Comparison of ENCODE assay signal across 10 mouse cellular contexts in the genomic region with DNA sequence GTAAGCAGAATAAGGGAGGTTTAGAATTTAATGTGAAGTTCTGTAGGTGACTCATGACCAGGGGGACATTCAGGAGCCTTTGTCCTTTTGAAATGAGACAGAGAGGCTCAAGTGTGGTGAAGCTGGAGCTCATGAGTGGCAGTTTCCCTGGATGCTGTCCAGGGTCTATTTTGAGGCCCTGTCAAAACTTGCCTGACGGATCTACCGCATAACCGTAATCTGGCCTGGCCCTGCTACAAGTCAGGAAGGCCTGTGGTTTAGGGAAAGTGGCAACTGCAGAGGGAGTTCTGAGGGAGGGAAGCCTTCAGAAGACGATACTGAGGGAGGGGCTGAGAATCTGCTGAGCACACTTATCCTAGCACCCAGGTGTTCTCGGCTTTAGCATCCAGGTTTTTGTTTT. TPM values are rescaled to one million over a fixed set of nuclear protein-coding genes. Genes with fewer than 3 reads are reported as not detected.
DNase-seq lines count a peak whose midpoint lies in the region; ATAC-seq and TF ChIP-seq lines count a peak whose summit lies in the region.
"Had no signal": no experiment of that assay in that cellular context is flagged by ENCODE, and none has a peak within 500 bp of the region (broad histone marks: within the 10 kb centered on the region; RNA-seq: fewer than 3 reads in every experiment).

No protein-coding gene starts in this region.

- H3K27ac ChIP-seq in MEL (ENCODE audit: control insufficient read depth, low read depth, low read length): peak overlapping the region; percentile 12; the same call in 1 of the 2 replicates
- H3K27ac ChIP-seq: left cerebral cortex, adult 2 months; midbrain, embryonic 12.5 days had no signal

- H3K9ac ChIP-seq in MEL (ENCODE audit: control insufficient read depth, low read depth, low read length, poor library complexity, severe bottlenecking): no peak overlapping the region
- H3K9ac ChIP-seq: midbrain, embryonic 12.5 days had no signal

- TF ChIP-seq RAD21 in MEL (IDR thresholded peaks at IDR 0.05; ENCODE audit: low read depth, low read length): no peak

- peak; percentile 79 for DNase-seq in 3T3-L1 (ENCODE audit: low read depth, low spot score)
- DNase-seq in MEL (ENCODE audit: low read depth, low spot score): peak; percentile 70
- peak; percentile 67 for DNase-seq in gastrocnemius, postnatal 25 days
- peak; percentile 79 for DNase-seq in heart, postnatal 4 days
- DNase-seq in ovary, postnatal 10 days (ENCODE audit: low spot score): no peak
- no peak for DNase-seq in left cerebral cortex, postnatal 10 days (ENCODE audit: extremely low spot score in 1 of 2, low spot score in 2 of 2)
- DNase-seq: thymus, postnatal 4 days had no signal

- H3K27me3 ChIP-seq in MEL (ENCODE audit: control insufficient read depth in 1 of 2, insufficient read depth in 2 of 2, low read length in 2 of 2): no peaks in the 10 kb centered on the region
- H3K27me3 ChIP-seq: midbrain, embryonic 12.5 days had no signal

- no peak overlapping the region for H3K4me3 ChIP-seq in MEL (ENCODE audit: control insufficient read depth in 1 of 2, insufficient read depth in 1 of 2, low read depth in 2 of 2, low read length in 2 of 2)
- H3K4me3 ChIP-seq: left cerebral cortex, adult 2 months; midbrain, embryonic 12.5 days had no signal

- intact Hi-C loops in left cerebral cortex, postnatal 10 days (cut with DNase I): no loop called here

- no peak for TF ChIP-seq POLR2A in MEL (IDR thresholded peaks at IDR 0.05; ENCODE audit: control insufficient read depth in 1 of 2, insufficient read depth in 1 of 2, low read depth in 1 of 2, low read length in 2 of 2, poor library complexity in 1 of 2)

- H3K4me1 ChIP-seq in MEL (ENCODE audit: control insufficient read depth in 1 of 2, insufficient read depth in 2 of 2, low read length in 2 of 2): peaks cover 5 to 10% of the 10 kb centered on the region in 2 experiments

- H3K36me3 ChIP-seq in MEL (ENCODE audit: control insufficient read depth in 1 of 2, insufficient read depth in 2 of 2, low read length in 2 of 2): peaks cover 1 to 23% of the 10 kb centered on the region in 2 experiments; a peak in 3 of 4 replicates
- H3K36me3 ChIP-seq: midbrain, embryonic 12.5 days had no signal

- peak; percentile 65 to 82 for TF ChIP-seq EP300 in MEL (IDR thresholded peaks at IDR 0.05; ENCODE audit: low read depth in 1 of 2, low read length in 2 of 2)

- peaks cover 15% of the 10 kb centered on the region for H3K79me2 ChIP-seq in MEL (ENCODE audit: control insufficient read depth, insufficient read depth, low read length, poor library complexity)

- no peak for ATAC-seq in inflammation-experienced regulatory T-cells, adult 6 months

- H3K9me3 ChIP-seq in MEL (replicated peaks; ENCODE audit: insufficient read depth, low read length): no peaks in the 10 kb centered on the region
- H3K9me3 ChIP-seq: midbrain, embryonic 12.5 days had no signal

- no peak for TF ChIP-seq CTCF in MEL (IDR thresholded peaks at IDR 0.05 in 2 of 3, conservative IDR thresholded peaks at IDR 0.05 in 1 of 3; ENCODE audit: control insufficient read depth in 1 of 3, insufficient read depth in 1 of 3, low read depth in 2 of 3, low read length in 3 of 3, poor library complexity in 1 of 3, severe bottlenecking in 1 of 3)

TF ChIP-seq in MEL, 35 proteins besides CTCF, POLR2A, EP300 and RAD21:
- TF ChIP-seq USF1 (IDR thresholded peaks at IDR 0.05; ENCODE audit: low read depth, low read length) (no peak), ETS1 (IDR thresholded peaks at IDR 0.05; ENCODE audit: low read depth, low read length) (peak; percentile 68), TAL1 (IDR thresholded peaks at IDR 0.05; ENCODE audit: low read length) (peak; percentile 42; the same call in 1 of the 2 replicates), CHD2 (IDR thresholded peaks at IDR 0.05; ENCODE audit: low read length) (no peak), SIN3A (IDR thresholded peaks at IDR 0.05; ENCODE audit: low read length) (0 out of 2 replicates have a peak, but pooled peaks have one; percentile 24), MEF2A (IDR thresholded peaks at IDR 0.05; ENCODE audit: extremely low read depth, insufficient replicate concordance, low read depth, low read length, poor library complexity, severe bottlenecking) (peak; percentile 85; the same call in 1 of the 2 replicates), TCF12 (IDR thresholded peaks at IDR 0.05; ENCODE audit: low read depth, low read length) (peak; percentile 59), MYB (IDR thresholded peaks at IDR 0.05; ENCODE audit: low read depth, low read length) (peak; percentile 58; the same call in 1 of the 2 replicates), RCOR1 (IDR thresholded peaks at IDR 0.05; ENCODE audit: low read depth, low read length) (peak; percentile 82), GATA1 (IDR thresholded peaks at IDR 0.05; ENCODE audit: low read depth, low read length) (peak; percentile 34; the same call in 1 of the 2 replicates)

RNA-seq across cellular contexts. Expression of a gene that starts 5.1 kb away (rescaled TPM):
- total RNA-seq in MEL (2012; rRNA removed): 26.0 and 28.4 TPM in 2 replicates
- 10 to 100 TPM in 1 of 2 experiments, not detected in 1; 42.7 TPM for polyA plus RNA-seq in MEL (2012; ENCODE audit: insufficient read depth in 1 of 2, insufficient read length in 2 of 2, low read depth in 1 of 2, low replicate concordance in 2 of 2, missing spikeins in 1 of 2)
- total RNA-seq in gastrocnemius, postnatal 25 days (2021): 10 to 100 TPM; 63.6 to 71.3 TPM
- total RNA-seq in heart, postnatal 4 days (2021): 100 to 1,000 TPM; 132 to 133 TPM
- 10 to 100 TPM in 2 of 3 experiments, 1 to 10 TPM in 1; 8.4 to 17.2 (median 17.0) TPM for polyA plus RNA-seq in inflammation-experienced regulatory T-cells, adult 6 months (2017; shearing (Covaris generic))
- 10 to 100 TPM; 31.4 to 32.5 TPM for total RNA-seq in left cerebral cortex, postnatal 10 days (2021)

Comparison
In these comparisons a context has a peak if more than half of its experiments do, and no peak if none do; other contexts are left out.
1. DNase-seq: peak in 3T3-L1 (single experiment), MEL (single experiment), gastrocnemius, postnatal 25 days (single experiment) and heart, postnatal 4 days (single experiment); none in ovary, postnatal 10 days (single experiment) and left cerebral cortex, postnatal 10 days (0 of 2).